Mouse (Mus musculus) lung, embryonic 16.5 days (tissue): ENCODE measurements around the gene Tmem236. TPM values are rescaled to one million over a fixed set of nuclear protein-coding genes. Genes with fewer than 3 reads are reported as not detected.

ENCODE experiments used
- ATAC-seq: fragments of 200-750 bp; cut with Nextera tagmentation; 2 replicates; pipeline ENCODE4 v1.8.0; 2017; ENCODE audit warnings: low read depth, mild to moderate bottlenecking, moderate library complexity
- H3K27ac ChIP-seq: fragments of 300-500 bp; sonication (generic); 2 replicates; pipeline ENCODE4 v1.5.1; 2014; ENCODE audit warnings: mild to moderate bottlenecking, control low read depth, low read length
- H3K27me3 ChIP-seq: fragments of 300-500 bp; sonication (generic); 2 replicates; pipeline ENCODE4 v1.6.1; 2014; ENCODE audit warnings: low read depth, low read length, mixed read lengths; ENCODE audit not compliant: control insufficient read depth, insufficient read depth
- H3K36me3 ChIP-seq: fragments of 300-500 bp; sonication (generic); 2 replicates; pipeline ENCODE4 v1.6.1; 2014; ENCODE audit warnings: low read length; ENCODE audit not compliant: control insufficient read depth, insufficient read depth
- H3K4me1 ChIP-seq: fragments of 300-500 bp; sonication (generic); replicated peaks from 2 replicates; pipeline ENCODE4 v1.6.1; 2014; ENCODE audit warnings: low read length, mixed read lengths; ENCODE audit not compliant: control insufficient read depth, insufficient read depth
- H3K4me2 ChIP-seq: fragments of 300-500 bp; sonication (generic); 2 replicates; pipeline ENCODE4 v1.6.1; 2014; ENCODE audit warnings: low read depth, low read length, control low read depth
- H3K4me3 ChIP-seq: fragments of 300-500 bp; sonication (generic); 2 replicates; pipeline ENCODE4 v1.5.1; 2014; ENCODE audit warnings: mild to moderate bottlenecking, low read length, control low read depth
- H3K9ac ChIP-seq: fragments of 300-500 bp; sonication (generic); 2 replicates; pipeline ENCODE4 v1.6.1; 2014; ENCODE audit warnings: low read length, control low read depth
- H3K9me3 ChIP-seq: fragments of 300-500 bp; sonication (generic); 2 replicates; pipeline ENCODE4 v1.6.1; 2016; ENCODE audit warnings: low read length; ENCODE audit not compliant: control insufficient read depth
- WGBS: fragments of 180-500 bp; shearing (Covaris S2); extraction: QIAGEN DNeasy Blood & Tissue Kit; methylation state at CpG from one replicate; pipeline ENCODE4 v1.1.7; 2014; 5-methylcytosine and 5-hydroxymethylcytosine counted together
- polyA plus RNA-seq: library from polyadenylated mRNA; unstranded; fragments of >200 nt; fragmentation: Nextera tagmentation; extraction: Ambion mirVana; gene quantifications from 2 replicates; pipeline ENCODE4 v1.2.1, GENCODE M21; 2015

Gene Tmem236
- polyA plus RNA-seq, 1 experiment from 2014 or later = 0.05 TPM

GRCm38 (mm10) chr2:14146913-14147312 lies 27.4 kb upstream of the Tmem236 start:
- no peaks in the 10 kb centered on the region for H3K9me3 ChIP-seq
- no peak overlapping the region for H3K9ac ChIP-seq
- peaks cover 14% of the 10 kb centered on the region for H3K36me3 ChIP-seq
- ATAC-seq = no peak
- WGBS = 83% methylated on average over 2 of the region's 2 CpGs
- no peak overlapping the region for H3K27ac ChIP-seq
- no peaks in the 10 kb centered on the region for H3K27me3 ChIP-seq
- H3K4me1 ChIP-seq = no peaks in the 10 kb centered on the region
- no peak overlapping the region for H3K4me2 ChIP-seq
- no peak overlapping the region for H3K4me3 ChIP-seq

- H3K9me3 ChIP-seq = no peaks in the 10 kb centered on the region
- 84% methylated on average over 2 of the region's 2 CpGs for WGBS
- H3K4me2 ChIP-seq = no peak overlapping the region
- peaks cover 4% of the 10 kb centered on the region; the same call in 1 of the 2 replicates for H3K36me3 ChIP-seq
- H3K4me3 ChIP-seq = no peak overlapping the region
- H3K4me1 ChIP-seq = no peaks in the 10 kb centered on the region
- no peaks in the 10 kb centered on the region for H3K27me3 ChIP-seq
- no peak overlapping the region for H3K9ac ChIP-seq
- ATAC-seq = no peak
- H3K27ac ChIP-seq = no peak overlapping the region
Observed at GRCm38 (mm10) chr2:14150829-14151228, 23.5 kb upstream of the Tmem236 start.

GRCm38 (mm10) chr2:14151854-14152253 lies 22.5 kb upstream of the Tmem236 start:
- no peak overlapping the region for H3K9ac ChIP-seq
- WGBS = 86% methylated on average over 6 of the region's 6 CpGs
- H3K4me2 ChIP-seq = no peak overlapping the region
- H3K4me1 ChIP-seq = no peaks in the 10 kb centered on the region
- H3K27ac ChIP-seq = no peak overlapping the region
- no peak overlapping the region for H3K4me3 ChIP-seq
- H3K9me3 ChIP-seq = no peaks in the 10 kb centered on the region
- no peak for ATAC-seq
- H3K27me3 ChIP-seq = no peaks in the 10 kb centered on the region
- H3K36me3 ChIP-seq = no peaks in the 10 kb centered on the region; the same call in 1 of the 2 replicates

- no peak overlapping the region for H3K27ac ChIP-seq
- ATAC-seq = no peak
- H3K4me3 ChIP-seq = no peak overlapping the region
- 83% methylated on average over 3 of the region's 3 CpGs for WGBS
- H3K27me3 ChIP-seq = no peaks in the 10 kb centered on the region
- H3K4me1 ChIP-seq = no peaks in the 10 kb centered on the region
- no peak overlapping the region for H3K9ac ChIP-seq
- H3K4me2 ChIP-seq = no peak overlapping the region
- no peaks in the 10 kb centered on the region for H3K36me3 ChIP-seq
- no peaks in the 10 kb centered on the region for H3K9me3 ChIP-seq
Observed at GRCm38 (mm10) chr2:14159047-14159446, 15.3 kb upstream of the Tmem236 start.

DNA sequence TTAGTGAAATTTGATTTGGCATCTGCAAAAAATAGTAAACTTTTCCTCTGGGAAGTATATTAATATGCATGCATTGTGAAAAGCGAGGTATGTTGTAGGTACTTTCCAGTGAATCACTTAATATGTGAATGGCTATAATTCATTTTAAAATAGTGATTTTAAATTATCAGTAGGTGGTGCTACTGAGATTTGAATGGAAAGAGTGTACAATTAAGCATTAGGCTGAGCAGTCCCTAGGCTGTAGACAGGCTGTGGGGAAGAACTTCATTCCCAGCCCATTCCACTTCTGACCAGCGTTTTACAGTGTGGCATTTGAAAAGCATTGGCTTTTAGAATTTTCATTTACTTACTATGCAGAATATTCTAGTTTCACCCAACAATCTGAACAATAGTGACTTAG lies 14.6 kb upstream of the Tmem236 start:
- no peak overlapping the region for H3K4me3 ChIP-seq
- peak; percentile 61; the same call in 1 of the 2 replicates for ATAC-seq
- no peak overlapping the region for H3K27ac ChIP-seq
- H3K4me1 ChIP-seq = no peaks in the 10 kb centered on the region
- no peak overlapping the region for H3K9ac ChIP-seq
- H3K9me3 ChIP-seq = no peaks in the 10 kb centered on the region
- WGBS = 66% methylated on average over 2 of the region's 2 CpGs
- H3K36me3 ChIP-seq = no peaks in the 10 kb centered on the region
- H3K4me2 ChIP-seq = no peak overlapping the region
- H3K27me3 ChIP-seq = no peaks in the 10 kb centered on the region

GRCm38 (mm10) chr2:14164459-14165030 lies 9.8 kb upstream of the Tmem236 start:
- no peaks in the 10 kb centered on the region for H3K36me3 ChIP-seq
- 64% methylated on average over 5 of the region's 5 CpGs for WGBS
- peak overlapping the region; percentile 61 for H3K27ac ChIP-seq
- no peak overlapping the region for H3K4me3 ChIP-seq
- ATAC-seq = 0 out of 2 replicates have a peak, but pooled peaks have one; percentile 41
- no peaks in the 10 kb centered on the region for H3K4me1 ChIP-seq
- H3K9me3 ChIP-seq = no peaks in the 10 kb centered on the region
- H3K27me3 ChIP-seq = no peaks in the 10 kb centered on the region
- H3K9ac ChIP-seq = no peak overlapping the region
- no peak overlapping the region for H3K4me2 ChIP-seq

DNA sequence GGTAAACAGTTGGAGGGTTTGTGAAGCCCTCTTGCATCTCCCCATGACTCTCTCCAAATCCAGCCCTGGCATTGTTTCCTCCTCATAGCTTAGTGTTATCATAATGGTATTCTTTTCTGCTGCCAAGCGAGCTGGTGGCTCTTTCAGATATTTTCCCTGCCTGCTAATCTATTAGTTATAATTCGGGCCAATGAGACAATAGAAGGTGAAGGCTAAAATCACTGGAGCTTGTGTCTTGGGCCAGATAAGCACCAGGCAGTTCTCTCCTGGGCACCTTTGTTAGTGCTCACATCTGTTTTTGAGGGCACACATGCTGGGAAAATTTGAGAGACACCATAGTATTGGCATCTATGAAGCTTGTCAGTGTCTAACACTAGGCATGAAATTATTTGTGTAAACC lies 9.3 kb upstream of the Tmem236 start:
- no peak for ATAC-seq
- Histone ChIP-seq H3K4me3 (no peak overlapping the region), H3K9ac (no peak overlapping the region), H3K4me1 (no peaks in the 10 kb centered on the region), H3K36me3 (no peaks in the 10 kb centered on the region), H3K4me2 (no peak overlapping the region), H3K9me3 (no peaks in the 10 kb centered on the region), H3K27me3 (no peaks in the 10 kb centered on the region), H3K27ac (peak overlapping the region; percentile 61)
- WGBS = 66% methylated on average over 2 of the region's 2 CpGs

DNA sequence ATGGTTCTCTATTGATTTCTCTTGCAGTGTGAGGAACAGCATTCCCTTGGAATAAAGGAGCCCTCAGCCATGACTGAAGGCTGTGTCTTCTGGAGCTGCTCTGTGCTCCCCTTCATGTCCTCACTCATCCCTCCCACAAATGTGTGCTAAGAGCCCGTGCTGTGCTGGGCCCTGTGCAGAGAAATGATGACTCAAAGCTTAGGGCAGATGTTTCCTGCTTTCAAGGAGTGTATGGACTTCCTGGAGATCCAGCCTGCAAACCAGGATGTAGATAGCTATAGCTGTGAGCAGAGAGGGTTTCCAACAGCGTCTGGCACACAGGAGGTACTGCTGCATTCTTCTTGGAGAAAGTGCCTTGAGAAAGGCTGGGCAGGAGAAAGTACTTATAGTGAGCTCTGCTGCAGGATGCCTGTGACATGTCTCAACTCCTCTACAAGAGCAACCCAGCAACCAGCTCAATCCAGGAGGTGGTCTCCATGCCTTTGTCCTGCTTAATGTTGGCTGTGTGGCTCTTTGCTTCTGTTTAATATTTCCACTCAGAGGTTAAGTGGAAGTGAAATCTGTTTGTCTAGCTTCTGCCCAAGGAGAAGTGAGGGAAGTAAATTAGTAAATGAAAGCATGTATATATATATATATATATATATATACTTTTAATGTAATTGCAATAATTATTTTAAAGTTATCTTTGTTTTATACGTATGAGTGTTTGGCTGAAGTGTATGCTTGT lies 8.5 kb upstream of the Tmem236 start:
- H3K36me3 ChIP-seq = no peaks in the 10 kb centered on the region
- H3K9me3 ChIP-seq = no peaks in the 10 kb centered on the region
- H3K27ac ChIP-seq = peak overlapping the region; percentile 61
- no peaks in the 10 kb centered on the region for H3K27me3 ChIP-seq
- WGBS = 47% methylated on average over 3 of the region's 3 CpGs
- peak; percentile 85 for ATAC-seq
- no peak overlapping the region for H3K9ac ChIP-seq
- no peak overlapping the region for H3K4me3 ChIP-seq
- H3K4me1 ChIP-seq = no peaks in the 10 kb centered on the region
- no peak overlapping the region for H3K4me2 ChIP-seq

DNA sequence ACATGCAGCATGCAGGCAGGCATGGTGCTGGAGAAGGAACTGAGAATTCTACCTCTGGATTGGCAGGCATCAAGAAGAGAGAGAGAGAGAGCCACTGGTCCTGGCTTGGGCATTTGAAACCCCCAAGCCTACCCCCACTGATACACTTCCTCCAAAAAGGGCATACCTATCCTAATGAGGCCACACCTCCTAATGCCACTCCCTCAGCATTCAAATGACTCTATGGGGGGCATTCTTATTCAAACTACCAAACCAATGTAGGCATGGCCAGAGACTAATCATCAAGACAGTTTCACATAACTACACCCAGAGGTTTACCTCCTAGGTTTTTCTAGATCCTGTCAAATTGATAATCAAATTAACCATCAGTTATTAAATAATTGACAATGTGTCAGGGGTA lies 6.6 kb upstream of the Tmem236 start:
- no peak overlapping the region for H3K4me3 ChIP-seq
- no peaks in the 10 kb centered on the region for H3K27me3 ChIP-seq
- H3K4me2 ChIP-seq = no peak overlapping the region
- no peak overlapping the region for H3K9ac ChIP-seq
- no peaks in the 10 kb centered on the region for H3K4me1 ChIP-seq
- no peaks in the 10 kb centered on the region for H3K9me3 ChIP-seq
- no peaks in the 10 kb centered on the region for H3K36me3 ChIP-seq
- H3K27ac ChIP-seq = no peak overlapping the region
- no peak for ATAC-seq
